Mouse (Mus musculus): ENCODE measurements around the gene Olfr1080. TPM values are rescaled to one million over a fixed set of nuclear protein-coding genes. Genes with fewer than 3 reads are reported as not detected.

Olfr1080 gene
- not detected for polyA plus RNA-seq (2014; fragmentation: Illumina TruSeq; extraction: RNeasy Lipid Tissue Mini Kit (QIAGEN cat#74804); ENCODE audit: low read depth, low replicate concordance)

GRCm38 (mm10) chr2:86558135-86558534 is at the start of gene Olfr1080:
Olfr1080 (minus strand) TSS chr2:86558235.

GRCm38 (mm10) chr2:86598866-86599265 is 40.8 kb upstream of the Olfr1080 start, which contains the start of gene Olfr1082:
Olfr1082 (minus strand) TSS chr2:86598966.

GRCm38 (mm10) chr2:86542380-86542779 is 15.7 kb downstream of the Olfr1080 start, which contains the start of gene Olfr1079:
Olfr1079 (minus strand) TSS chr2:86542480.

GRCm38 (mm10) chr2:86508161-86508560 is 49.9 kb downstream of the Olfr1080 start, which contains the start of gene Olfr1076:
Olfr1076 (plus strand) TSS chr2:86508461.

Other genes starting within 250 kb of the Olfr1080 start
- not detected for gene Olfr1053, start 243.0 kb downstream of the Olfr1080 start, polyA plus RNA-seq (2014; fragmentation: Illumina TruSeq; extraction: RNeasy Lipid Tissue Mini Kit (QIAGEN cat#74804); ENCODE audit: low read depth, low replicate concordance)
- gene Olfr1054, start 222.8 kb downstream of the Olfr1080 start, polyA plus RNA-seq (2014; fragmentation: Illumina TruSeq; extraction: RNeasy Lipid Tissue Mini Kit (QIAGEN cat#74804); ENCODE audit: low read depth, low replicate concordance), result not detected
- gene Olfr1055, start 208.0 kb downstream of the Olfr1080 start, polyA plus RNA-seq (2014; fragmentation: Illumina TruSeq; extraction: RNeasy Lipid Tissue Mini Kit (QIAGEN cat#74804); ENCODE audit: low read depth, low replicate concordance), result not detected
- gene Olfr1056, start 195.8 kb downstream of the Olfr1080 start, polyA plus RNA-seq (2014; fragmentation: Illumina TruSeq; extraction: RNeasy Lipid Tissue Mini Kit (QIAGEN cat#74804); ENCODE audit: low read depth, low replicate concordance), result not detected
- not detected for gene Olfr1057, start 179.8 kb downstream of the Olfr1080 start, polyA plus RNA-seq (2014; fragmentation: Illumina TruSeq; extraction: RNeasy Lipid Tissue Mini Kit (QIAGEN cat#74804); ENCODE audit: low read depth, low replicate concordance)
- not detected for gene Olfr1058, start 169.7 kb downstream of the Olfr1080 start, polyA plus RNA-seq (2014; fragmentation: Illumina TruSeq; extraction: RNeasy Lipid Tissue Mini Kit (QIAGEN cat#74804); ENCODE audit: low read depth, low replicate concordance)
- not detected for gene Olfr1061, start 144.2 kb downstream of the Olfr1080 start, polyA plus RNA-seq (2014; fragmentation: Illumina TruSeq; extraction: RNeasy Lipid Tissue Mini Kit (QIAGEN cat#74804); ENCODE audit: low read depth, low replicate concordance)
- gene Olfr1062, start 131.5 kb downstream of the Olfr1080 start, polyA plus RNA-seq (2014; fragmentation: Illumina TruSeq; extraction: RNeasy Lipid Tissue Mini Kit (QIAGEN cat#74804); ENCODE audit: low read depth, low replicate concordance), result not detected
- gene Olfr1065, start 107.6 kb downstream of the Olfr1080 start, polyA plus RNA-seq (2014; fragmentation: Illumina TruSeq; extraction: RNeasy Lipid Tissue Mini Kit (QIAGEN cat#74804); ENCODE audit: low read depth, low replicate concordance), result not detected
- gene Olfr1066, start 102.0 kb downstream of the Olfr1080 start, polyA plus RNA-seq (2014; fragmentation: Illumina TruSeq; extraction: RNeasy Lipid Tissue Mini Kit (QIAGEN cat#74804); ENCODE audit: low read depth, low replicate concordance), result not detected
- gene Olfr228, start 70.8 kb downstream of the Olfr1080 start, polyA plus RNA-seq (2014; fragmentation: Illumina TruSeq; extraction: RNeasy Lipid Tissue Mini Kit (QIAGEN cat#74804); ENCODE audit: low read depth, low replicate concordance), result not detected
- gene Olfr1076, start 49.8 kb downstream of the Olfr1080 start, polyA plus RNA-seq (2014; fragmentation: Illumina TruSeq; extraction: RNeasy Lipid Tissue Mini Kit (QIAGEN cat#74804); ENCODE audit: low read depth, low replicate concordance), result not detected
- gene Olfr1079, start 15.8 kb downstream of the Olfr1080 start, polyA plus RNA-seq (2014; fragmentation: Illumina TruSeq; extraction: RNeasy Lipid Tissue Mini Kit (QIAGEN cat#74804); ENCODE audit: low read depth, low replicate concordance), result not detected
- not detected for gene Olfr1082, start 40.7 kb upstream of the Olfr1080 start, polyA plus RNA-seq (2014; fragmentation: Illumina TruSeq; extraction: RNeasy Lipid Tissue Mini Kit (QIAGEN cat#74804); ENCODE audit: low read depth, low replicate concordance)
- gene Olfr1084, start 81.5 kb upstream of the Olfr1080 start, polyA plus RNA-seq (2014; fragmentation: Illumina TruSeq; extraction: RNeasy Lipid Tissue Mini Kit (QIAGEN cat#74804); ENCODE audit: low read depth, low replicate concordance), result not detected
- gene Olfr1085, start 103.8 kb upstream of the Olfr1080 start, polyA plus RNA-seq (2014; fragmentation: Illumina TruSeq; extraction: RNeasy Lipid Tissue Mini Kit (QIAGEN cat#74804); ENCODE audit: low read depth, low replicate concordance), result not detected
- gene Olfr1086, start 121.9 kb upstream of the Olfr1080 start, polyA plus RNA-seq (2014; fragmentation: Illumina TruSeq; extraction: RNeasy Lipid Tissue Mini Kit (QIAGEN cat#74804); ENCODE audit: low read depth, low replicate concordance), result not detected
- not detected for gene Olfr1087, start 140.2 kb upstream of the Olfr1080 start, polyA plus RNA-seq (2014; fragmentation: Illumina TruSeq; extraction: RNeasy Lipid Tissue Mini Kit (QIAGEN cat#74804); ENCODE audit: low read depth, low replicate concordance)
- not detected for gene Olfr1089, start 175.5 kb upstream of the Olfr1080 start, polyA plus RNA-seq (2014; fragmentation: Illumina TruSeq; extraction: RNeasy Lipid Tissue Mini Kit (QIAGEN cat#74804); ENCODE audit: low read depth, low replicate concordance)
- gene Olfr1090, start 200.8 kb upstream of the Olfr1080 start, polyA plus RNA-seq (2014; fragmentation: Illumina TruSeq; extraction: RNeasy Lipid Tissue Mini Kit (QIAGEN cat#74804); ENCODE audit: low read depth, low replicate concordance), result not detected
- gene Olfr1093, start 224.2 kb upstream of the Olfr1080 start, polyA plus RNA-seq (2014; fragmentation: Illumina TruSeq; extraction: RNeasy Lipid Tissue Mini Kit (QIAGEN cat#74804); ENCODE audit: low read depth, low replicate concordance), result not detected